Mouse (Mus musculus) ES-E14 (cell line): Measurements from ENCODE around the gene Arhgef25.

ENCODE experiments used
- CHD2 ChIP-seq: IDR thresholded peaks from 2 replicates; pipeline ENCODE4 v1.6.1; 2014; ENCODE audit warnings: mild to moderate bottlenecking, low read depth, low read length, inconsistent platforms
- HCFC1 ChIP-seq: IDR thresholded peaks from 2 replicates; pipeline ENCODE4 v1.6.1; 2012; ENCODE audit warnings: low read length, inconsistent platforms, borderline replicate concordance; ENCODE audit not compliant: insufficient read depth
- MAFK ChIP-seq: IDR thresholded peaks from 2 replicates; pipeline ENCODE4 v1.6.1; 2014; ENCODE audit warnings: mild to moderate bottlenecking, low read depth, low read length, inconsistent platforms; ENCODE audit not compliant: insufficient read depth
- ZNF384 ChIP-seq: IDR thresholded peaks from 2 replicates; pipeline ENCODE4 v1.6.1; 2012; ENCODE audit warnings: low read depth, low read length, inconsistent platforms

GRCm38 (mm10) chr10:127193011-127193410 is 3.1 kb upstream of the Arhgef25 start:
- no peak for TF ChIP-seq HCFC1
- no peak for TF ChIP-seq MAFK
- TF ChIP-seq ZNF384: no peak
- no peak for TF ChIP-seq CHD2
